Mouse (Mus musculus) ES-E14 (cell line): ENCODE measurements around the gene Gpr62.

Source experiments
- CHD2 ChIP-seq: IDR thresholded peaks from 2 replicates; pipeline ENCODE4 v1.6.1; 2014; ENCODE audit warnings: mild to moderate bottlenecking, low read depth, low read length, inconsistent platforms
- HCFC1 ChIP-seq: IDR thresholded peaks from 2 replicates; pipeline ENCODE4 v1.6.1; 2012; ENCODE audit warnings: low read length, inconsistent platforms, borderline replicate concordance; ENCODE audit not compliant: insufficient read depth
- MAFK ChIP-seq: IDR thresholded peaks from 2 replicates; pipeline ENCODE4 v1.6.1; 2014; ENCODE audit warnings: mild to moderate bottlenecking, low read depth, low read length, inconsistent platforms; ENCODE audit not compliant: insufficient read depth
- ZC3H11A ChIP-seq: IDR thresholded peaks from 2 replicates; pipeline ENCODE4 v1.6.1; 2012; ENCODE audit warnings: low read depth, mild to moderate bottlenecking, inconsistent platforms, low read length, borderline replicate concordance
- ZNF384 ChIP-seq: IDR thresholded peaks from 2 replicates; pipeline ENCODE4 v1.6.1; 2012; ENCODE audit warnings: low read depth, low read length, inconsistent platforms

DNA sequence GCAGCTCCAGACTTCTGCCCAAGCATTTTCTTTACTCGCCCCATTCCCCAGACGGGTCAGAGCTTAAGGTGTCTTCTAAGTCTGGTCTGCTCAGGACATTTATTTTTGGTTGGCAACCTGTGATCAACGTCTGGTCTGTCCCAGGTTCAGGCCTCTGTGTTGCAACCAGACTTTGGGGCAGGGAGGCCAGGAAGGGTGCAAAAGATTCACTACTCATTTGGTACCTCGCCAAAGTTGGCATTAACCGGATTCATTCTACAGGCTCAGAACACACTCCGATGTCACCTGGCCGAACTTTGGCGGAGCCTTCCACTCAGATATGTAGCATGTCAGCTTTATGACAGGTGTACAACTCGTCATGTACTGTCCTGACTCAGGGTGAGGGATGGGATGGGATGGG lies 17.8 kb downstream of the Gpr62 start:
- TF ChIP-seq ZC3H11A (no peak), ZNF384 (no peak), CHD2 (no peak), MAFK (no peak), HCFC1 (no peak)
